Mouse (Mus musculus): ENCODE data around the gene Apol6.

- TF ChIP-seq CTCF (IDR thresholded peaks at IDR 0.05; ENCODE audit: low read depth) (no peak), EP300 (IDR thresholded peaks at IDR 0.05; ENCODE audit: low read depth) (no peak)
These were observed 5.3 kb upstream of the Apol6 start for GRCm38 (mm10) chr15:77039211-77039700.

All from liver, postnatal 0 days (tissue).